Comparison of ENCODE assay signal across 22 mouse cellular contexts in the genomic region with DNA sequence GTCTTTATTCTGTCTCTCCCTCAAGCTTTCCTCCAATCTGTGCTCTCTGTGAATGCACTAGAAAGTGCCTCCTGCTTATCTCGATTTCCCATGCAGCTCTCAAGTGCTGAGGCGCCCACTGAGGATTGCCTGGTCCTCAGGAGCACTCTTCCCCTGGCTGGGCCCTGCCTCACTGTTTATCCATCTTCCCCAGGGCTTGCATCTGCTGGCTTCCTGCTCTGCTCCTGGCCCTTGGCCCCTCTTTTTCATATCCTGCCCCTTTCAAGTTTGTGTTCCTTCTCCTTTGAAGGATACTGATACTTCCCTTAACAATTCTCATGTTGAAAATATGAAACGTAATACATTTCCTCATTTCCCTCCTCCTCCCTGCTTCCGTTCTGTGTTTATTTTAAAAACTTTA.
DNase-seq lines count a peak whose midpoint lies in the region; ATAC-seq and TF ChIP-seq lines count a peak whose summit lies in the region.
"Had no signal": no experiment of that assay in that cellular context is flagged by ENCODE, and none has a peak within 500 bp of the region (broad histone marks: within the 10 kb centered on the region; RNA-seq: fewer than 3 reads in every experiment).

No protein-coding gene starts in this region.

- H3K36me3 ChIP-seq in heart, embryonic 15.5 days, result no peaks in the 10 kb centered on the region
- no peaks in the 10 kb centered on the region for H3K36me3 ChIP-seq in heart, adult 2 months (ENCODE audit: control insufficient read depth, insufficient read depth, low read length)
- no peaks in the 10 kb centered on the region for H3K36me3 ChIP-seq in lung, embryonic 14.5 days (ENCODE audit: insufficient read depth)
- H3K36me3 ChIP-seq in midbrain, embryonic 10.5 days, result no peaks in the 10 kb centered on the region
- no peaks in the 10 kb centered on the region for H3K36me3 ChIP-seq in midbrain, embryonic 15.5 days (replicated peaks)
- no peaks in the 10 kb centered on the region for H3K36me3 ChIP-seq in embryonic facial prominence, embryonic 10.5 days (replicated peaks)
- H3K36me3 ChIP-seq: forebrain, embryonic 12.5 days; heart, embryonic 10.5 days; hindbrain, embryonic 12.5 days had no signal

- no peaks in the 10 kb centered on the region for H3K79me2 ChIP-seq in heart, adult 2 months (replicated peaks; ENCODE audit: control insufficient read depth, insufficient read depth, low read length)

- no peak for DNase-seq in heart, adult 2 months
- DNase-seq in lung, embryonic 14.5 days, result peak; percentile 67
- no peak for DNase-seq in lung, postnatal 4 days
- DNase-seq in midbrain, embryonic 10.5 days (ENCODE audit: low spot score), result no peak
- DNase-seq in embryonic facial prominence, embryonic 10.5 days (ENCODE audit: low spot score), result no peak
- no peak for DNase-seq in embryo, embryonic 9.5 days (ENCODE audit: extremely low spot score)
- DNase-seq: adrenal gland, postnatal 14 days; cerebellum, adult 18-20 months; cerebellum, adult 9-11 months; cerebellum, postnatal 36 days; forebrain, postnatal 0 days; gastrocnemius, postnatal 14 days; heart, postnatal 36 days had no signal

- H3K4me1 ChIP-seq in heart, embryonic 15.5 days (replicated peaks), result peaks cover 5% of the 10 kb centered on the region
- H3K4me1 ChIP-seq in heart, adult 2 months (ENCODE audit: control insufficient read depth, insufficient read depth, low read length), result no peaks in the 10 kb centered on the region
- no peaks in the 10 kb centered on the region for H3K4me1 ChIP-seq in lung, embryonic 14.5 days (ENCODE audit: insufficient read depth)
- H3K4me1 ChIP-seq in midbrain, embryonic 10.5 days, result peaks cover 13% of the 10 kb centered on the region; the same call in 1 of the 2 replicates
- H3K4me1 ChIP-seq in midbrain, embryonic 15.5 days, result peaks cover 9% of the 10 kb centered on the region
- H3K4me1 ChIP-seq in embryonic facial prominence, embryonic 10.5 days, result peaks cover 13% of the 10 kb centered on the region

- WGBS in heart, embryonic 15.5 days, result 24% methylated on average over 4 of the region's 4 CpGs
- 23% methylated on average over 4 of the region's 4 CpGs for WGBS in heart, adult 2 months
- 12% methylated on average over 4 of the region's 4 CpGs for WGBS in lung, embryonic 14.5 days
- 64% methylated on average over 4 of the region's 4 CpGs for WGBS in midbrain, embryonic 10.5 days
- WGBS in midbrain, embryonic 15.5 days, result 57% methylated on average over 4 of the region's 4 CpGs
- WGBS in embryonic facial prominence, embryonic 10.5 days, result 54% methylated on average over 4 of the region's 4 CpGs

- no peak for TF ChIP-seq POLR2A in heart, adult 2 months (IDR thresholded peaks at IDR 0.05; ENCODE audit: insufficient read depth, low read depth, low read length)

- H3K9me3 ChIP-seq in heart, embryonic 15.5 days (replicated peaks), result no peaks in the 10 kb centered on the region
- no peaks in the 10 kb centered on the region for H3K9me3 ChIP-seq in lung, embryonic 14.5 days (ENCODE audit: low read depth, low read length)
- no peaks in the 10 kb centered on the region for H3K9me3 ChIP-seq in midbrain, embryonic 10.5 days (replicated peaks)
- H3K9me3 ChIP-seq in midbrain, embryonic 15.5 days, result no peaks in the 10 kb centered on the region
- H3K9me3 ChIP-seq in embryonic facial prominence, embryonic 10.5 days, result no peaks in the 10 kb centered on the region
- H3K9me3 ChIP-seq: forebrain, embryonic 12.5 days; heart, embryonic 10.5 days; hindbrain, embryonic 12.5 days had no signal

- intact Hi-C loops in heart, adult 2 months (cut with DNase I), result no loop called here

- ATAC-seq in heart, embryonic 15.5 days (replicated peaks; ENCODE audit: insufficient number of reproducible peaks, insufficient read depth, low FRiP score, low read depth), result no peak
- ATAC-seq in lung, embryonic 14.5 days (ENCODE audit: insufficient read depth), result peak; percentile 89; the same call in 1 of the 2 replicates
- no peak for ATAC-seq in midbrain, embryonic 15.5 days (replicated peaks)
- ATAC-seq: activated CD4-positive, CD25-positive, alpha-beta regulatory T cell, adult 4 months; forebrain, postnatal 0 days; hindbrain, postnatal 0 days; Patski had no signal

- TF ChIP-seq CTCF in heart, adult 2 months (IDR thresholded peaks at IDR 0.05), result no peak
- no peak for TF ChIP-seq CTCF in lung, embryonic 14.5 days (IDR thresholded peaks at IDR 0.05; ENCODE audit: low read depth)

- no peak for TF ChIP-seq EP300 in heart, adult 2 months (IDR thresholded peaks at IDR 0.05; ENCODE audit: insufficient read depth, low read depth, low read length)

- peaks cover 3% of the 10 kb centered on the region; the same call in 1 of the 2 replicates for H3K27me3 ChIP-seq in heart, embryonic 15.5 days
- H3K27me3 ChIP-seq in heart, adult 2 months (ENCODE audit: control insufficient read depth, insufficient read depth, low read length), result no peaks in the 10 kb centered on the region
- H3K27me3 ChIP-seq in lung, embryonic 14.5 days (ENCODE audit: insufficient read depth, low read length), result no peaks in the 10 kb centered on the region
- H3K27me3 ChIP-seq in midbrain, embryonic 10.5 days (ENCODE audit: low read depth, poor library complexity, severe bottlenecking), result peaks cover 25% of the 10 kb centered on the region
- H3K27me3 ChIP-seq in midbrain, embryonic 15.5 days (replicated peaks), result no peaks in the 10 kb centered on the region
- H3K27me3 ChIP-seq in embryonic facial prominence, embryonic 10.5 days (replicated peaks; ENCODE audit: low read depth, poor library complexity, severe bottlenecking), result peaks cover 10% of the 10 kb centered on the region
- H3K27me3 ChIP-seq: CH12.LX; hindbrain, embryonic 12.5 days had no signal

- no peak overlapping the region for H3K4me2 ChIP-seq in heart, embryonic 15.5 days
- no peak overlapping the region for H3K4me2 ChIP-seq in lung, embryonic 14.5 days
- H3K4me2 ChIP-seq in midbrain, embryonic 15.5 days, result no peak overlapping the region
- H3K4me2 ChIP-seq: forebrain, embryonic 12.5 days; hindbrain, embryonic 12.5 days had no signal

- 0 out of 2 replicates have a peak overlapping the region, but pooled peaks have one; percentile 20 for H3K27ac ChIP-seq in heart, embryonic 15.5 days
- no peak overlapping the region for H3K27ac ChIP-seq in heart, adult 2 months
- H3K27ac ChIP-seq in lung, embryonic 14.5 days (ENCODE audit: low read depth), result peak overlapping the region; percentile 60; the same call in 1 of the 2 replicates
- H3K27ac ChIP-seq in midbrain, embryonic 10.5 days (replicated peaks), result 0 out of 2 replicates have a peak overlapping the region, but pooled peaks have one; percentile 30
- H3K27ac ChIP-seq in midbrain, embryonic 15.5 days, result no peak overlapping the region
- 0 out of 2 replicates have a peak overlapping the region, but pooled peaks have one; percentile 14 for H3K27ac ChIP-seq in embryonic facial prominence, embryonic 10.5 days (replicated peaks)
- H3K27ac ChIP-seq: forebrain, embryonic 12.5 days; heart, embryonic 10.5 days; hindbrain, postnatal 0 days had no signal

- H3K9ac ChIP-seq in heart, embryonic 15.5 days, result no peak overlapping the region
- no peak overlapping the region for H3K9ac ChIP-seq in heart, adult 2 months (ENCODE audit: low read depth, low read length)
- H3K9ac ChIP-seq in lung, embryonic 14.5 days, result no peak overlapping the region
- H3K9ac ChIP-seq in midbrain, embryonic 15.5 days, result no peak overlapping the region
- H3K9ac ChIP-seq: forebrain, embryonic 12.5 days; forebrain, postnatal 0 days; hindbrain, embryonic 12.5 days had no signal

- H3K4me3 ChIP-seq in heart, embryonic 15.5 days, result no peak overlapping the region
- H3K4me3 ChIP-seq in heart, adult 2 months, result no peak overlapping the region
- H3K4me3 ChIP-seq in lung, embryonic 14.5 days (ENCODE audit: low read depth, low read length), result no peak overlapping the region
- no peak overlapping the region for H3K4me3 ChIP-seq in midbrain, embryonic 10.5 days
- no peak overlapping the region for H3K4me3 ChIP-seq in midbrain, embryonic 15.5 days
- no peak overlapping the region for H3K4me3 ChIP-seq in embryonic facial prominence, embryonic 10.5 days
- H3K4me3 ChIP-seq: forebrain, embryonic 12.5 days; heart, embryonic 10.5 days; hindbrain, embryonic 12.5 days had no signal

Comparison
In these comparisons a context has a peak if more than half of its experiments do, and no peak if none do; other contexts are left out.
1. H3K27ac ChIP-seq: peak in heart, embryonic 15.5 days (single experiment), lung, embryonic 14.5 days (single experiment), midbrain, embryonic 10.5 days (single experiment) and embryonic facial prominence, embryonic 10.5 days (single experiment); none in heart, adult 2 months (single experiment) and midbrain, embryonic 15.5 days (single experiment).